Mouse (Mus musculus) CH12.LX (cell line): ENCODE data around the gene U90926. TPM values are rescaled to one million over a fixed set of nuclear protein-coding genes. Genes with fewer than 3 reads are reported as not detected.

Experiments
- DNase-seq: peaks from one replicate; pipeline ENCODE4 v3.0.0-alpha.2; 2013; ENCODE audit errors: extremely low read depth
- H3K27ac ChIP-seq: 2 replicates; pipeline ENCODE4 v1.5.1; 2012; ENCODE audit warnings: low read depth, mild to moderate bottlenecking, control low read depth, moderate library complexity; ENCODE audit not compliant: insufficient read depth
- H3K27me3 ChIP-seq: replicated peaks from 2 replicates; pipeline ENCODE3; 2012; ENCODE audit warnings: inconsistent platforms
- H3K36me3 ChIP-seq, 2 experiments: replicated peaks in 1 of 2; 2 replicates each; pipeline versions ENCODE3 to v1.6.1; 2012; ENCODE audit warnings: inconsistent platforms in 1 of 2, low read length in 1 of 2, mild to moderate bottlenecking in 1 of 2, mixed read lengths in 1 of 2, moderate library complexity in 1 of 2; ENCODE audit not compliant: control insufficient read depth in 1 of 2, insufficient read depth in 1 of 2
- H3K4me1 ChIP-seq, 2 experiments: 2 replicates each; pipeline ENCODE4 v1.6.1; 2012; ENCODE audit warnings: inconsistent platforms in 1 of 2, moderate library complexity in 1 of 2; ENCODE audit not compliant: insufficient read depth in 2 of 2, control insufficient read depth in 1 of 2
- H3K4me2 ChIP-seq: 2 replicates; pipeline ENCODE4 v1.6.1; 2012; ENCODE audit warnings: low read depth, mild to moderate bottlenecking, control low read depth; ENCODE audit not compliant: poor library complexity, insufficient read depth, severe bottlenecking
- H3K4me3 ChIP-seq, 3 experiments: fragments of 150-350 bp in 1 of 3; sonication (generic) in 1 of 3; replicated peaks in 1 of 3; 2 replicates each; pipeline versions ENCODE3 to v1.5.1; 2011 to 2012; ENCODE audit warnings: low read depth in 2 of 3, low read length in 2 of 3, mild to moderate bottlenecking in 2 of 3, moderate library complexity in 2 of 3, control low read depth in 1 of 3, improper control_type of control experiment in 1 of 3, inconsistent platforms in 1 of 3, mixed read lengths in 1 of 3; ENCODE audit not compliant: poor library complexity in 1 of 3
- H3K79me2 ChIP-seq: replicated peaks from 2 replicates; pipeline ENCODE4 v1.6.1; 2012; ENCODE audit warnings: mild to moderate bottlenecking, moderate library complexity; ENCODE audit not compliant: control insufficient read depth, poor library complexity, insufficient read depth, severe bottlenecking; ENCODE audit errors: extremely low read depth
- H3K9ac ChIP-seq: 2 replicates; pipeline ENCODE4 v1.6.1; 2012; ENCODE audit warnings: low read depth, mild to moderate bottlenecking, control low read depth, moderate library complexity; ENCODE audit not compliant: insufficient read depth
- H3K9me3 ChIP-seq: replicated peaks from 2 replicates; pipeline ENCODE3; 2012; ENCODE audit warnings: low read length, inconsistent platforms, mixed read lengths
- BHLHE40 ChIP-seq: IDR thresholded peaks from 2 replicates; pipeline ENCODE4 v1.6.1; 2011; ENCODE audit warnings: mild to moderate bottlenecking, low read depth, low read length, improper control_type of control experiment
- CHD2 ChIP-seq: IDR thresholded peaks from 2 replicates; pipeline ENCODE4 v1.6.1; 2011; ENCODE audit warnings: low read length, improper control_type of control experiment
- CTCF ChIP-seq, 2 experiments: IDR thresholded peaks in 1 of 2; conservative IDR thresholded peaks in 1 of 2; 2 replicates each; pipeline ENCODE4 v1.5.1; 2011 to 2012; ENCODE audit warnings: low read depth in 2 of 2, low read length in 2 of 2, improper control_type of control experiment in 1 of 2, inconsistent platforms in 1 of 2, mild to moderate bottlenecking in 1 of 2, moderate library complexity in 1 of 2
- ELF1 ChIP-seq: IDR thresholded peaks from 2 replicates; pipeline ENCODE4 v1.6.1; 2014; ENCODE audit warnings: low read depth, mild to moderate bottlenecking, inconsistent platforms, low read length, improper control_type of control experiment
- EP300 ChIP-seq: IDR thresholded peaks from 2 replicates; pipeline ENCODE4 v1.6.1; 2011; ENCODE audit warnings: low read length, improper control_type of control experiment
- ETS1 ChIP-seq: conservative IDR thresholded peaks from 2 replicates; pipeline ENCODE4 v1.6.1; 2012; ENCODE audit warnings: low read depth, mild to moderate bottlenecking, inconsistent platforms, low read length, improper control_type of control experiment, moderate library complexity
- GABPA ChIP-seq: IDR thresholded peaks from 2 replicates; pipeline ENCODE4 v1.6.1; 2012; ENCODE audit warnings: low read depth, low read length, improper control_type of control experiment, inconsistent platforms; ENCODE audit not compliant: insufficient replicate concordance
- KAT2A ChIP-seq: IDR thresholded peaks from 2 replicates; pipeline ENCODE4 v1.6.1; 2012; ENCODE audit warnings: low read length, improper control_type of control experiment, inconsistent platforms; ENCODE audit not compliant: insufficient replicate concordance
- MAX ChIP-seq: IDR thresholded peaks from 2 replicates; pipeline ENCODE4 v1.6.1; 2011; ENCODE audit warnings: low read length, improper control_type of control experiment
- MAZ ChIP-seq: IDR thresholded peaks from 2 replicates; pipeline ENCODE4 v1.6.1; 2012; ENCODE audit warnings: low read depth, mild to moderate bottlenecking, inconsistent platforms, low read length, improper control_type of control experiment, moderate library complexity
- MEF2A ChIP-seq: IDR thresholded peaks from 2 replicates; pipeline ENCODE4 v1.6.1; 2014; ENCODE audit warnings: low read depth, mild to moderate bottlenecking, inconsistent platforms, low read length, improper control_type of control experiment, borderline replicate concordance
- MXI1 ChIP-seq: IDR thresholded peaks from 2 replicates; pipeline ENCODE4 v1.6.1; 2011; ENCODE audit warnings: mild to moderate bottlenecking, low read depth, low read length, improper control_type of control experiment
- NELFE ChIP-seq: IDR thresholded peaks from 2 replicates; pipeline ENCODE4 v1.6.1; 2011; ENCODE audit warnings: low read depth, low read length, improper control_type of control experiment
- NRF1 ChIP-seq: IDR thresholded peaks from 2 replicates; pipeline ENCODE4 v1.6.1; 2014; ENCODE audit warnings: low read depth, mild to moderate bottlenecking, inconsistent platforms, low read length, improper control_type of control experiment, moderate library complexity
- PAX5 ChIP-seq: IDR thresholded peaks from 2 replicates; pipeline ENCODE4 v1.6.1; 2012; ENCODE audit warnings: low read length, inconsistent platforms, mixed read lengths
- POLR2A ChIP-seq: IDR thresholded peaks from 2 replicates; pipeline ENCODE4 v1.6.1; 2011; ENCODE audit warnings: low read depth, mild to moderate bottlenecking, improper control_type of control experiment, low read length
- RAD21 ChIP-seq: IDR thresholded peaks from 2 replicates; pipeline ENCODE4 v1.6.1; 2011; ENCODE audit warnings: low read depth, mild to moderate bottlenecking, low read length, improper control_type of control experiment, moderate library complexity
- RCOR1 ChIP-seq: conservative IDR thresholded peaks from 2 replicates; pipeline ENCODE4 v1.6.1; 2012; ENCODE audit warnings: low read depth, mild to moderate bottlenecking, inconsistent platforms, low read length, improper control_type of control experiment
- SIN3A ChIP-seq: IDR thresholded peaks from 2 replicates; pipeline ENCODE4 v1.6.1; 2012; ENCODE audit warnings: low read length, improper control_type of control experiment, inconsistent platforms
- SMC3 ChIP-seq: IDR thresholded peaks from 2 replicates; pipeline ENCODE4 v1.6.1; 2011; ENCODE audit warnings: low read depth, low read length, improper control_type of control experiment
- TBP ChIP-seq: conservative IDR thresholded peaks from 2 replicates; pipeline ENCODE4 v1.6.1; 2011; ENCODE audit warnings: low read depth, low read length, improper control_type of control experiment
- TCF12 ChIP-seq: IDR thresholded peaks from 2 replicates; pipeline ENCODE4 v1.6.1; 2014; ENCODE audit warnings: low read depth, mild to moderate bottlenecking, inconsistent platforms, low read length, improper control_type of control experiment
- USF1 ChIP-seq: IDR thresholded peaks from 2 replicates; pipeline ENCODE4 v1.6.1; 2014; ENCODE audit warnings: low read depth, mild to moderate bottlenecking, inconsistent platforms, low read length, improper control_type of control experiment
- USF2 ChIP-seq: conservative IDR thresholded peaks from 2 replicates; pipeline ENCODE4 v1.6.1; 2011; ENCODE audit warnings: low read depth, low read length, improper control_type of control experiment
- ZMIZ1 ChIP-seq: IDR thresholded peaks from 2 replicates; pipeline ENCODE4 v1.6.1; 2012; ENCODE audit warnings: low read depth, mild to moderate bottlenecking, inconsistent platforms, low read length, improper control_type of control experiment
- ZNF384 ChIP-seq: IDR thresholded peaks from 2 replicates; pipeline ENCODE4 v1.6.1; 2012; ENCODE audit warnings: low read depth, low read length, improper control_type of control experiment, inconsistent platforms
- dilution Hi-C: fragments of 300-500 bp; cut with MboI; formaldehyde crosslinking; loops from 2 replicates; pipeline ENCODE4 v1.14.3; 2020; ENCODE audit warnings: low sequenced_read_pairs; ENCODE audit not compliant: extremely low pct_unique_long_range_greater_than_20kb, extremely low pct_ligation_motif_present
- in situ Hi-C: fragments of 300-500 bp; cut with MboI; formaldehyde crosslinking; loops from 3 replicates; pipeline ENCODE4 v1.14.3; 2019; ENCODE audit warnings: low sequenced_read_pairs, low pct_ligation_motif_present, low pct_unique_long_range_greater_than_20kb, mixed read lengths
- polyA plus RNA-seq: library from polyadenylated mRNA; unstranded; fragments of >175 nt; gene quantifications from 2 replicates; pipeline ENCODE4 v1.2.1, GENCODE M21; 2012; ENCODE audit warnings: low read depth; ENCODE audit not compliant: insufficient read length
- total RNA-seq, 2 experiments: library from RNA; depleted of rRNA; stranded (reverse); fragments of 300-350 nt in 1 of 2; fragments of >200 nt in 1 of 2; gene quantifications; 2 replicates each; pipeline ENCODE4 v1.2.3; 2012 to 2014

U90926 gene
- total and polyA plus RNA-seq, 3 experiments: not detected

GRCm38 (mm10) chr5:92230306-92230705, 15.1 kb upstream of the U90926 start:
- Histone ChIP-seq H3K27me3 (no peaks in the 10 kb centered on the region), H3K4me1 (peaks cover 12 to 47% of the 10 kb centered on the region in 2 experiments), H3K4me2 (peak overlapping the region; percentile 69), H3K27ac (peak overlapping the region; percentile 73), H3K4me3 (peak overlapping the region in 2 of 3 experiments; percentile 26 to 31), H3K36me3 (peaks cover 0 to 12% of the 10 kb centered on the region in 2 experiments), H3K79me2 (no peaks in the 10 kb centered on the region), H3K9me3 (no peaks in the 10 kb centered on the region), H3K9ac (peak overlapping the region; percentile 13; the same call in 1 of the 2 replicates)
- in situ Hi-C loops: loop anchor here (10.0 kb wide), 1 partner anchor 46 kb away; no protein-coding TSS in a partner anchor
- dilution Hi-C loops: no loop called here
- DNase-seq: peak; percentile 73
- TF ChIP-seq GABPA (no peak), POLR2A (0 out of 2 replicates have a peak, but pooled peaks have one; percentile 30), TCF12 (peak; percentile 73; the same call in 1 of the 2 replicates), MXI1 (no peak), BHLHE40 (0 out of 2 replicates have a peak, but pooled peaks have one; percentile 20), SMC3 (no peak), NELFE (no peak), NRF1 (no peak), EP300 (peak; percentile 15; the same call in 1 of the 2 replicates), MAZ (no peak), TBP (no peak), KAT2A (no peak), USF2 (no peak), CHD2 (no peak), RAD21 (no peak), ZNF384 (no peak), RCOR1 (no peak), CTCF (conservative IDR thresholded peaks at IDR 0.05 in 1 of 2, IDR thresholded peaks at IDR 0.05 in 1 of 2; ENCODE audit: low read depth in 2 of 2, low read length in 2 of 2) (no peak), MEF2A (no peak), ZMIZ1 (no peak), ELF1 (no peak), SIN3A (no peak), PAX5 (no peak), MAX (no peak), USF1 (no peak), ETS1 (peak; percentile 68)
